Mouse (Mus musculus) heart, postnatal 10 days (tissue): ENCODE measurements around the gene Stum. TPM values are rescaled to one million over a fixed set of nuclear protein-coding genes. Genes with fewer than 3 reads are reported as not detected.

ENCODE experiments used
- DNase-seq, 2 experiments: peaks; one replicate each; pipeline ENCODE4 v3.0.0; 2021
- intact Hi-C: fragments of 180-260 bp; cut with DNase I; formaldehyde crosslinking; loops from one replicate; pipeline ENCODE4 v1.15.1; 2025
- total RNA-seq, 2 experiments: library from RNA; stranded (reverse); gene quantifications; 2 replicates each; pipeline ENCODE4 v1.2.3; 2021

The Stum gene
- total RNA-seq, 2 experiments from 2014 or later, result 1.2 to 1.8 TPM

DNA sequence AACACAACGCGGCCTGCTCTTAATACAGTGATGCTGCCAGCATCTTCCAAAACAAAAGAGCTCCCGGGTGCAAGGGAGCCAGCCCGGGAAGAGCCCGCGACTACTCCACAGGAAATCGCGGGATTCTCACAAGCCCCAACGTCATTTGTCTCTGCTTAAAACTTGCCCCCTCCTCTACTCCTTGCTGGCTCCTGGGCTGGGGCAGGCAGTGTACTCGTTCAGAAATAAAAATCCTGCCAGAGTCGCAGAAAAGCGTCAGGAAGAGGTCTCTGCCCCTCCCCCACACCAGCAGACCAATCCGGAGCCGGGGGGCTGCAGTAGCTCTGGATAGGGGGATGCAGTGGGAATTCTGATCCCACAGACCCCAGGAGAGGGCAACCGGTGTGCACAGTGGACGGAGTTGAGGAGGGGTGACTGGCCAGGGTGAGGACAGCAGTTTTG, 50.2 kb downstream of the Stum start:
- intact Hi-C loops, result loop anchor here (5.0 kb wide), 1 partner anchor 329 kb away; no protein-coding TSS in a partner anchor
- DNase-seq, result no peak

DNA sequence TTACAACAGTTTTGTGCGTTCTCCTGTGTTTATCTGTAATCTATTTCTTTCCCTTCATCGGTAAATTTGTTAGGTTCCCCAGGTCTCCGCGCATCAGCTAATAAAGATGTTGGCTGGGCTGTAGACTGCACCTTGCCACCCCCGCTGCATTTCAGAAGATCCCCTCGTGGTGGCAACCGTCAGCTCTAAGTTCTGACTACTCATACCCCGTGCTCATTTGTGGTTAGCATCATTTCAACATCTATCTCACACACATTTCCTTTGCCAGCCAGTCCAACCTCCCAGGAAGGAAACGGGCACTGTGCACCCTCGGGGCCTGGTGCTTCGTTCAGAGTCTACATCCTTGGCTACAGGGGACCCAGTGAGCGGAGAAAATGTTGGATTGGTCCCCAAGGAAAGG, 51.5 kb downstream of the Stum start:
- DNase-seq, result no peak
- intact Hi-C loops, result loop anchor here (5.0 kb wide), 1 partner anchor 330 kb away; no protein-coding TSS in a partner anchor

DNA sequence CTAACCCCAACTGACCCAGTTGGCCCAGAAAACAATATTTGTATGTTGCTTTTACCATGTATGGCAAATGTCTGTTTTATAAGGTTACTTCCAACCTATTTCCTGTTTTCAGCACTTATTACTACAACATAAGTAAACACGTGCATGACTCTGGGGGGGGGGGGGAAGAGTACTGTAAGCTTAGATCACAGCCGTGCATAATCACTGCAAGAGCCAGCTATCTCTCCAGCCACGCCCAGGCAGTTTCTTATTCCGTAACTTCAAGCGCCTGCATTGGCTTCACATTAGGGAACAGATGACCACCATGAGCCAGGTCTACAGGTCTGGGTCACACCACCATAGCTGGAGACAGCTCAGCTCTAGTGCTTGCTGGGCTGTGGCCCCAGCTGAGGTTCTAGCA, 53.5 kb downstream of the Stum start:
- no peak for DNase-seq
- intact Hi-C loops, result loop anchor here (2.0 to 10.0 kb wide), 3 partner anchors 93 to 332 kb away; no protein-coding TSS in a partner anchor

DNA sequence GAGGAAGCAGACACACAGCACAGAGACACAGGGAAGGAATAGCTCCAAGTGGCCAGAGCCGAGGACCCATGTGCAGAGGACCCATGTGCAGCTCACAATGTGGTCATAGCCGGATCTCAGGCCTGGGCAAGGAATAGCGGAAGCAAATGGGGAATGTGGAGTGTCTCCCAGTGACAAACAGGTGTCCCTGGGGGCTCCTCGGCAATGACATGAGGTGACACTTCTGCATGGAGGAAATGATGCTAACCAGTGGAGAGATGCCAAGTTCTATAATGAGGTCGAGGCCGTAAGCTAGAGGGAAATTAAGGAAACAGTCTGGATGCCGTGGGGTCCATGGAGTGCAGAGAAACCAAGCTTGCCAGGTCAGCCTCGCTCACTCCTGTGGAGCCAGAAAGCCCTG, 54.4 kb downstream of the Stum start:
- intact Hi-C loops, result loop anchor here (1.0 to 10.0 kb wide), 3 partner anchors 92 to 254 kb away; no protein-coding TSS in a partner anchor

DNA sequence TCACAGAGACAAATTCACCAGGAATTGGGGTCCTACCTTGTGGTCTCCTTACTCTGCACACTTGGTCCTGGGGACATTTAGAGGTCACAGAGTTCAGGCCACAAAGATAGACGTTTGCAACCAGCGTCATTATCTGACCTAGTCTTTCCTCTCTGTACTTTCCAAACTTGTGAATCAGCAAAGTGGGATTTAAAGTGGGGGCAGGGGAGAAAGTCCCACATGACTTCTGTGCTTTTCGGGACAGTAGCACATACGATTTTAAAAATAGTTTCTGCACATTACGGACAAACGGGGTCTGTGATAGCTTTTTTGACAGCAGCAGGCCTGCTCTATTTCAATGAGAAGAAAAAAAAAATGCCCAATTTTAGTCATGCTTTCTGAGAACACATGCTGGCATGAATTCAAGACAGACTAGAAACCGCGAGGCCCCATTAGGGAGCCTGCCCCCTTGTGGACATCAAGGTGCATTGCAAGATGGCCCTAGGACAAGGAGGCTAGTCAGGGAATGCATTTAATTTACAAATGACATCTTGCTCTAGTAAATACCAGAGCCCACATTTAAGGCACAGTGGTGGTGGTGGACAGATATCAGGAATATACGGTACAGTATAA, 55.1 kb downstream of the Stum start:
- intact Hi-C loops, result loop anchor here (1.0 to 10.0 kb wide), 3 partner anchors 91 to 253 kb away; no protein-coding TSS in a partner anchor

More for the DNA sequence above, 54.4 kb downstream of the Stum start:
- DNase-seq, result no peak

DNA sequence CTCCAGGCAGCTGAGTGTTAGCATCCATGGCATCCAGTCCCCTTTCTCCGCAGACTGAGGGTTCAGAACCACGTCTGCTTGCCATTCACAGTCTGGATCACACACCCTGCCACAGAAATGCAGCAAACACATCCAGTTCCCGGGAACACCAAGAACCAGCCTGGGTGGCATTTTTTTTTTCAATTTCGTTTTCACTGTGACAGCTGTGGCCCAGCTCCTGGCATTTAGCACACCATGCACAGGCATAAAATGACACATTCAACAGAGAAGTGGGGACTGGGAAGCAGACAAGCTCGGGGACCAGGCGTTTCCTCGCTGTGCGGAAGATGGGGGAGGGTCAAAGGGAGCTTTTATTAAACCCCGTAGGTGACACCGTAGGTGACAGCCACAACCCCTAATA, 55.6 kb downstream of the Stum start:
- no peak for DNase-seq
- intact Hi-C loops, result loop anchor here (1.0 to 10.0 kb wide), 3 partner anchors 91 to 253 kb away; no protein-coding TSS in a partner anchor

More for the DNA sequence above, 55.1 kb downstream of the Stum start:
- peak; percentile 78 to 88 for DNase-seq

DNA sequence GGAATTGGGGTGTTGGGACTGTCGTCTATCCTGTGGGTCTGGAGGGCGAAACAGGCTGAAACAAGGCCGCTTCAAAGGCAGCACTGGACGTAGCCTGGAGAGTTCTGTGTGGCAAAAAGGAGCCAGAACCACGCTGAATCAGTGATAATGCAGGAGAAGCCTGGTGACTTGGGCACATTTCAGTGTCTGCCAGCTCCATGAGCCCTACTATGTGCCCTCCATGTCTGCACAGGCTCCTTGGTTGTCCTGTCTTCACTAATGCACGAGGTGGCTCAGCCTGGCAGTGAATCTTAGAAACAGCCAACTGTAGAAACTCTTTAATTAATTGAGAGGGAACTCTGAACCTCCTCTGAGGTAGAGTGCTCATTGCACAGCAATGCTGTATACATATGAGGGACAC, 56.9 kb downstream of the Stum start:
- no peak for DNase-seq
- intact Hi-C loops, result loop anchor here (10.0 kb wide), 1 partner anchor 252 kb away; no protein-coding TSS in a partner anchor

DNA sequence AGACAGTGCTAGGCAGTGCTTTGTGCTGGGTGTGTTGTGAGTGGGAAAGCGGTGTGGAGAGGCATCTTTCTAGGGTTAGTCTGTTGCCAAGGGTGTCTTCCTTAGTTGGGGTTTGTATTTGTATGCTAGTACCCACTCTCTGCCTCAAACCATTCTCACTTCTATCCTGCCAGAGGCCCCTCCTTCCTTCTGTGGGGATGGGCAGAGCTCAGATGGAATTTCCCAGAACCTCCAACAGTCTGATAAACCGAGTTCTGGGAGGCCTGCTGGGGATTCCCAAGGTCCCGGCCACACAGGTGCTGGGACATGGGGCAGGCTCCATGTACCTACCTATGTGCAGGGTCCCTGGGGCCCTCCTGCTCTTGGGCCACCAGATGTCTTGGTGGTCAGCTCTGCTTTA, 59.4 kb downstream of the Stum start:
- intact Hi-C loops, result loop anchor here (10.0 kb wide), 1 partner anchor 249 kb away; no protein-coding TSS in a partner anchor
- no peak for DNase-seq

DNA sequence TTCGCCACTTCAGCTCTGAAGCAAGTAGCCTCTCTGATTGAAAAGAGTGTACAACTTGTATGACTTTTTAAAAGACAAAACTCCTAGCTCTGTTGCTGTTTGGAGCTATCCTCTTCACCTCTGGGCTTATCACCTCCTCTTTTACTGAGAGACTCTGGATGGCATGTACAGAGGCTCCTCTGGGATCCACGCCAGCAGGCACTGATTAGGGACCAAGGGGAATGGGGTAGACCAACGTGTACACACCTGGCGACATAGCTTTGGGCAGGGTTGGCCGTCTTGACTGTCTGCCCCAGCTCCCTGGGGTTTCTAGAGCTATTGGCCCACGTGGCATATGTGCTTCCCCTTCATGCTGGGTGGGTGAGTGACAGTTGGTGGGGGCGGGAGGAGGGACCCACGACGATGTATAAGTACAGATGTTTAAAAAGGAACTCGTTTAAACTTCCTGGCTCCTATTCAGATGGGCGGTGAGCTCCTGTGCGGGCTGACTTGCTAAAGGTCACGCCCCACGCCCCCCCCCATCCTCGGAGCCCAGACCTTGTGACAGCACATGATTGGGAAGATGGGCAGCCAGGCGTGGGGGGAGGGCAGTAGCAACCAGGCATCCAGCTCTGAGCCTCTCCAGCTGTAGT, 60.2 kb downstream of the Stum start:
- intact Hi-C loops, result loop anchor here (10.0 kb wide), 1 partner anchor 248 kb away; no protein-coding TSS in a partner anchor

DNA sequence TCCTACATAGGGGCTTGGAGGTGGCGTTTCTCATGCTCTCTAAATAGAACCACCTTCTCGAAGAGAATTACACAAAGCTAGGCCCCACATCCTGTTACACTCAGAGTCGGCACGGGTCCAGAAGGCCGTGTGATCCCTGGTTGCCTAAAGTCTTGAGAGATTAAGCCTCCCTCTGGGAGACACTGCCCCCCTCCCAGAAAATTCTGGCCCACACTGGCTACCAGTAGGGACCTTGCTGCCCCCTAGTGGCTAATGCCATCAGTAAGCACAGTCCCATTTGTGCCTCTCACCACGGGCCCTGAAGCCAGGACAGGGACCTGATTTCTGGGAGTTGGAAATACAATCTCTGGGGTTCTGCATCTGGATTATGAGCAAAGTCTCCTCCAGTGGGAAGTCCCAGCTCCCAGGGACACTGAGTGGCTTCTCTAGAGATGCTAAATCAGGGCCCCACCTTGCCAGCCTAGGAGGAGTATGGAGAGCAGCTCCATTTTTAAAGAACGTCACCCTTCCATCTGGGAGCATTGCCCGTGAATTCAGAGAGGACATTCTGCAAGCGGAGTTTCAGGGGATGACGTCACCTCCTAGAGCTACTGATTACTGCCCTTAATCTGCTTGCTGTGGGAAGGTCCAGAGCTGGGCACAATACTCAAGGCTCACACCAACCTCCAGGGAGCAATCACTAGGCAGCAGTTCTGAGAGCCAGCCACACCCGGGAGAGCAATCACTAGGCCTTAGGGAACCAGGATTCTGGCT, 61.1 kb downstream of the Stum start:
- intact Hi-C loops, result loop anchor here (10.0 kb wide), 1 partner anchor 247 kb away; no protein-coding TSS in a partner anchor
- peak; percentile 86 to 91 for DNase-seq

More for the DNA sequence above, 60.2 kb downstream of the Stum start:
- peak in 1 of 2 experiments; percentile 51 for DNase-seq

DNA sequence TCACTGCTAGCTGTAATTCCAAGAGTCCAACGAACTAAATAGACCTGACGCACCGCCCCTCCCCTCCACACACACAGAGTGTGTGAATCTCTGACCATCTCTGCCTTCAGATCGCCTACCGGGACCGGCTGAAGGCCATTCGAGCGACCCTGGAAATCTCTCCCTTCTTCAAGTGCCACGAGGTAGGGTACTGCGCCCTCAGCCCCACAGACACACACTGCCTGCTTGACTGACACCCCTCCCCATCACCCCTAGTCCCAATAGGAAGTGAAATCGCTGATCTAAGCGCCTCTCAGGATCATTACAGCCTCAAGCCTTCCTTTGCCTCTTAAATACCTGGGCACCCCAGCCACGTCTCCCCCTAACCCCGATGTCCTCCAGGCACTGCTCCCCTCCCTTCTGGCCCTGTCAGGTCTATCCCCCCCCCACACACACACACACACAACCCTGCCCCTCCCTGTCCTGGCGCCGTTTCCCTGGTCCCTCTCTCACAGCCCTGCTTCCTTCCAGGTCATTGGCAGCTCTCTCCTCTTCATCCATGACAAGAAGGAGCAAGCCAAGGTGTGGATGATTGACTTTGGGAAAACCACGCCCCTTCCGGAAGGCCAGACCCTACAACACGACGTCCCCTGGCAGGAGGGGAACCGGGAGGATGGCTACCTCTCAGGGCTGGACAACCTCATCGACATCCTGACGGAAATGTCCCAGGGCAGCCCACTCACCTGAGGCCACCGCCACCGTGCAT, 62.0 kb downstream of the Stum start:
- DNase-seq, result no peak
- intact Hi-C loops, result loop anchor here (10.0 kb wide), 1 partner anchor 247 kb away; no protein-coding TSS in a partner anchor

DNA sequence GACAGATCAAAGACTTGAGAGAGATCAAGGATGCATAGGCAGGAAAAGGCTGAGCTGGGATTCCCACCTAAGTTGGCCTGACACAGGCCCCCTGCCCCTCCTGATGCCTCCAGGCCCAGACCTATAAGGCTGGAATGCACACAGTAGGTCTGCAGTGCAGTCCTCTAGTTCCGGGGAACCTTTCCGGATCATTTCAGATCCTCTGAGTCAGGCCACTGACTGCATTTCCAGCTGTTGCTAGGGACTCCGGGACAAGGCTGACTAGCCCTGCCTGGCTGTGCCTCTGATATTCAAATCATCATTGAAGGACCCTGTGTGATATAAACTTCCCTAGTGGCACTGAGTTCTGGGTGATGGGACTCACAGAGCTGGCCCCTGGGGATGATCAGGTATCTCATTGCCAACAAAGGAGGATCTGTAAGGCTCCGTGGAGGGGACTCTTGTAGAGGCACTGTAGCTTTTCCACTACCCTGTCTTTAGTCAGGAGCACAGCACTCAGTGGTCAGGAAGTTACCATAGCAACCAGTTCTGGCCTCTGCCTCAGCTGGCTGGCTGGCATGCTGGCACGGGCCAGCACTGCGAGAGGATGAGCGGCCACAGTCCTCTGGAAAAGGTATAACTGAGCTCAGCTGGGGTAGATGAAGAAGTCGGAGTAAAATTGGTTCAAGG, 62.7 kb downstream of the Stum start:
- intact Hi-C loops, result loop anchor here (10.0 kb wide), 1 partner anchor 246 kb away; no protein-coding TSS in a partner anchor
- DNase-seq, result no peak

DNA sequence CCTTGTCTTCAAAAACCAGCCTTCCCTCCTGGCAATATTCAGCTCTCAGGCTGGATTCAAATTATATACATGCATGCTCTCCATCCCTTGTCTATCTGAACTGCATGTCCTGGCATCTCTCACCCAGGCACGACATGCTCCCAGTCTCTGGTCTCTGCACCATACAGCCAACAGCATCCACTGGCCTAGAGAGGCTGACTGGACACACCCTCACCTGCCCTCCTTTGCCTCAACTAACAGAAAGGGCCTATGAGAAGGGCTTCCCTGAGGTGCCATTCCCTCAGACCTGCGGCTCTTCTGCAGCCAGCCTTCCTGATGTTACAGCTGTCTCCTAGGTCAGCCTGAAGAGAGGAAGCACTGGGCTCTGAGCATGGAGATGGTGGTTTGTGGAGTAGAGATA, 64.2 kb downstream of the Stum start:
- intact Hi-C loops, result no loop called here
- DNase-seq, result no peak

DNA sequence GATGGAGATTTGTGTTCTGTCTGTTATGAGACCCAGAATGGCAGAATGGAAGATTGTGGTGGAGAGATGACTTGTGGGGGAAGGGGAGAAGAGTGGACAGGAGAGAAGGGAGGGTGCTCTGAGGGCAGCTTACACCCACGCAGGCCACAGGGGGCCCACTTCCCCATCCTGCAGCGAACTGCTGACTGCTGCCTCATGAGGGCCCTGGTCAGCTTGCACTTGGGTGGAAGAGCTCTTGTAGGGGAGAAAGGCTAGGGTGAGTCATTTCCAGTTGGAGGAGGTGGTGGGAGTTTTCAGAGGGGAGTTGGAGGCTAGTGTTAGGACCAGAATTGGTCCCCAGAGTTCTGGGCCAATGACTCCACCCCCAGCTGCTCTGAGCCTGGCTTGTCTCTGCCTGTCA, 66.2 kb downstream of the Stum start:
- intact Hi-C loops, result no loop called here
- no peak for DNase-seq

DNA sequence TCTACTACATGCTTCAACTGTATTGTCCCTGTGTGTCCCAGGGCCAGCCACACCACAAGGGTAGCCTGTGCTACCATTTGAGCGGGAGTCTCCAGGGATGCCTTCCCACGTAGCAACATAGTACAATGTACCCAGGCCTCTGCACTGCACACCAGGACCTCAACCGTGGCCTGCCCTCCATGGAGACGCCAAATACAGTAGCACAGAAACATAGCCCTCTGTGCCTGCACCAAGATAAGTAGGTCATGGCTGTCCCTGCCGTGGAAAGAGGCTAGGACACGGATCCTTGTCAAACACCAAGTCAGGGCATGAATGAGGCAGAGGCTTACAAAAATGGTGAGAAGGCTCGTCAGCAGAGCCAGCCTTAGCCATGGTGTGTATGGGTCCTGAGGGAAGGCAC, 67.5 kb downstream of the Stum start:
- DNase-seq, result no peak
- intact Hi-C loops, result no loop called here

DNA sequence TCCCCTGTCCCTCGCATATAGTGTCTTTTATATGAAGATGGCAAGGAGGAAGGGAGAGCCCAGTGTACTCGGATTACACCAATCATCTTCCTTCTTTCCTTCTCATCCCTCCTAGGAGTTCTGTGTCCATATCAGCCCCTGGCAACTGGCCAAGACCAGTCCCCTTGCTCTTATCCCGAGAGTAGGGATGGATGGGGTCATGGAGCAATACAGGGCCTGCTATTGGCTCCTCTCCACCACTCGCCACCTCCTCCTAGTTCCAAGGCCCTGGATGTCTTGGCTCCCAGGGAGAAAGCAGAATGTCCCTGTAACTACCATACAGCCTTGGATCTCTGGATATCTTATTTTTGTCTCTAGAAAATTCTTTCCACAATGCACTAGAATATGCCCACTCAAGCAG, 68.2 kb downstream of the Stum start:
- no peak for DNase-seq
- intact Hi-C loops, result no loop called here

DNA sequence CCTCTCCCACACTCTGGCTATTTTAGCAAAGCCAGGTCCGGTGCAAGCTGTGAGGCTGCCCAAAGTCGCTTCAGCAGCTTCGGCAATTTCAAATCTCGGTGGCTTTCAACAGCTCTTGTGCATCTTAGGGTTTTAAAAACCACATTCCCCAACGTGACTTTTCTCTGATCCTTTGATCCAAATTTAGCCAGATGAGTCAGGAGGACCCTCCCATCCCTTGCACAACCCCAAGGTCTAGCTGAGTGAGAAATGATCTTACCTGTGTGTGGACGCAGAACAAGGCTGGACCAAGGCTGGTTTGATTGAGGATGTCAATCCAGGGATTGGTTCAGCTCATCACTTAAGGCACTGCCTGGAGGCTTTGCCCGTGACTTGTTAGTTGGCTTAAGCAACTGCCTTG, 73.0 kb downstream of the Stum start:
- DNase-seq, result no peak
- intact Hi-C loops, result no loop called here

DNA sequence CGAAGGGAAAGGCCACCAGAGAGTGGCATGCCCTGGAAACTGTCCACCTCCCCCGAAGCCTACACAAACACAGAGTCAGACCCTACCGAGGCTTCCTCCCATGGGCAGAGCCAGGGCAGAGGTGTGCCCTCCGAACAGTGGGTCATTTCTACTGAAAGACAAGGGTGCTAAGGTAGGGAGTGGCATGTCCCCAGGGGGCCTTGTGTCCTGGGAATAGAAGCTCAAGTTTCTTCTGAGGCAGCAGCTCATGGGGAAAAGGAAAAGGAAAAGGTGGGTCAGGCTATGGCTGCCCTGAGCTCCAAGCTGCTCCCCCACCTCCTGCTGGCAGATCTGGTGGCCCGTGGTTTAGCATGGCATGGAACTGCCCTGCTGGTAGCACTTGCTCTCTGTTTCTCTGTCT, 73.5 kb downstream of the Stum start:
- DNase-seq, result no peak
- intact Hi-C loops, result no loop called here

DNA sequence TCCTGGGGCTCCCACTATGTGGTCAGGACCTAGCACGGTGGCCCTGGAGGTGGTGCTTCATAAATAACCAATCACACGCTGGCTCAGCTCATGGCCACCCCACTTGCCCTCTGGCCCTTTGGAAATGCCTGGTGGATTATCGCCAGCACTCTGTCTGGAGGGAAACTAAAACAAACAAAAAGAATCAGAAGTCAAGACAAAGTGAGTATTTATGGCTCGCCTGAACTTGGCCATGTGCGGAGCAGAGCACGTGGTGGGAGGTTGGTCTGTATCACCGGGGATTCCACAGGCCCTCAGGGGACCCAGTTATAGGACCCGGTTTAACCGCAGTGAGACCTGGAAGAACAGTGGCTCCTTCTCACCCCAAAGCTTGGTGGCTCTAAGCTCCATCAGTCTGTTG, 74.5 kb downstream of the Stum start:
- intact Hi-C loops, result no loop called here

More for the DNA sequence above, 74.5 kb downstream of the Stum start:
- no peak for DNase-seq
